Mouse (Mus musculus) heart, adult 2 months (tissue): ENCODE results near the gene Thap12.

ENCODE experiments used
- CTCF ChIP-seq: fragments of 200-600 bp; IDR thresholded peaks from 2 replicates; pipeline ENCODE4 v1.8.1; 2022; ENCODE audit warnings: antibody characterized with exemption, mild to moderate bottlenecking, moderate library complexity
- POLR2A ChIP-seq: fragments of 200-500 bp; IDR thresholded peaks from 2 replicates; pipeline ENCODE4 v1.6.1; 2011; ENCODE audit warnings: mild to moderate bottlenecking, low read depth, low read length, control low read depth; ENCODE audit not compliant: insufficient read depth

- TF ChIP-seq POLR2A (no peak), CTCF (no peak)
These were observed 17.8 kb downstream of the Thap12 start for GRCm38 (mm10) chr7:98720731-98721130.
